Comparison of ENCODE assay signal across 9 mouse cellular contexts in genomic region chr12:86899461-86900179, GRCm38 (mm10). TPM values are rescaled to one million over a fixed set of nuclear protein-coding genes. Genes with fewer than 3 reads are reported as not detected.
DNase-seq lines count a peak whose midpoint lies in the region; ATAC-seq and TF ChIP-seq lines count a peak whose summit lies in the region.
"Had no signal": no experiment of that assay in that cellular context is flagged by ENCODE, and none has a peak within 500 bp of the region (broad histone marks: within the 10 kb centered on the region; RNA-seq: fewer than 3 reads in every experiment).

No protein-coding gene starts in this region.

- no peak; the same call in 1 of the 2 replicates for ATAC-seq in heart, postnatal 0 days (ENCODE audit: insufficient read depth, low read depth)
- 0 out of 2 replicates have a peak, but pooled peaks have one; percentile 17 for ATAC-seq in limb, embryonic 13.5 days (ENCODE audit: low FRiP score, low read depth)

- TF ChIP-seq CTCF in heart, postnatal 0 days (IDR thresholded peaks at IDR 0.05; ENCODE audit: low read depth) = no peak

- H3K27ac ChIP-seq in heart, postnatal 0 days (ENCODE audit: low read depth) = peak overlapping the region; percentile 78
- H3K27ac ChIP-seq in limb, embryonic 13.5 days = peak overlapping the region; percentile 98

- H3K9ac ChIP-seq in heart, postnatal 0 days (replicated peaks; ENCODE audit: low read depth, low read length) = peak overlapping the region; percentile 9; the same call in 1 of the 2 replicates
- 0 out of 2 replicates have a peak overlapping the region, but pooled peaks have one; percentile 39 for H3K9ac ChIP-seq in limb, embryonic 13.5 days

- H3K4me1 ChIP-seq in heart, postnatal 0 days (ENCODE audit: control insufficient read depth, insufficient read depth) = peaks cover 55% of the 10 kb centered on the region
- peaks cover 78% of the 10 kb centered on the region for H3K4me1 ChIP-seq in limb, embryonic 13.5 days

- no peaks in the 10 kb centered on the region for H3K36me3 ChIP-seq in heart, postnatal 0 days (replicated peaks; ENCODE audit: control insufficient read depth, insufficient read depth, low read length)
- no peaks in the 10 kb centered on the region for H3K36me3 ChIP-seq in limb, embryonic 13.5 days

- no peaks in the 10 kb centered on the region for H3K27me3 ChIP-seq in heart, postnatal 0 days (ENCODE audit: control insufficient read depth, insufficient read depth, low read length)
- no peaks in the 10 kb centered on the region for H3K27me3 ChIP-seq in limb, embryonic 13.5 days

- H3K4me3 ChIP-seq in heart, postnatal 0 days (ENCODE audit: low read depth, low read length) = no peak overlapping the region
- H3K4me3 ChIP-seq in limb, embryonic 13.5 days = no peak overlapping the region
- H3K4me3 ChIP-seq: erythroblast, embryonic 14.5 days had no signal

- peak; percentile 67 for DNase-seq in adrenal gland, adult 2 months
- no peak for DNase-seq in adrenal gland, postnatal 25 days
- DNase-seq in embryo, embryonic 11 days = peak; percentile 69
- peak; percentile 60 for DNase-seq in heart, postnatal 0 days (ENCODE audit: low spot score)
- peak; percentile 63 for DNase-seq in testis, postnatal 10 days (ENCODE audit: low spot score)
- no peak for DNase-seq in urinary bladder, adult 2 months (ENCODE audit: low spot score)
- no peak for DNase-seq in right cerebral cortex, adult 2 months (ENCODE audit: low spot score in 2 of 2)

- TF ChIP-seq EP300 in heart, postnatal 0 days (IDR thresholded peaks at IDR 0.05; ENCODE audit: low read depth) = no peak

- no peaks in the 10 kb centered on the region for H3K9me3 ChIP-seq in heart, postnatal 0 days (replicated peaks; ENCODE audit: control insufficient read depth, low read length)
- no peaks in the 10 kb centered on the region for H3K9me3 ChIP-seq in limb, embryonic 13.5 days

- peak overlapping the region; percentile 18 for H3K4me2 ChIP-seq in heart, postnatal 0 days (ENCODE audit: low read depth, low read length)
- H3K4me2 ChIP-seq in limb, embryonic 13.5 days (replicated peaks) = peak overlapping the region; percentile 30

- 36% methylated on average over 11 of the region's 11 CpGs for WGBS in heart, postnatal 0 days
- 18% methylated on average over 11 of the region's 11 CpGs for WGBS in limb, embryonic 13.5 days

RNA-seq across cellular contexts. Expression of gene Irf2bpl, which starts 15.0 kb away (rescaled TPM):
- total RNA-seq in adrenal gland, adult 2 months (2021) = 10 to 100 TPM; 51.1 to 79.5 TPM
- 121 and 122 TPM in 2 replicates for polyA plus RNA-seq in adrenal gland, adult 2 months (2012; rRNA removed)
- total RNA-seq in adrenal gland, postnatal 25 days (2021) = 65.4 and 74.6 TPM in 2 replicates
- total RNA-seq in heart, postnatal 0 days (2014; rRNA removed; ENCODE audit: low replicate concordance) = 74.0 and 88.5 TPM in 2 replicates
- 26.4 and 30.0 TPM in 2 replicates for polyA plus RNA-seq in heart, postnatal 0 days (2015; fragmentation: Nextera tagmentation; extraction: Ambion mirVana)
- polyA plus RNA-seq in limb, embryonic 13.5 days (2015; fragmentation: Nextera tagmentation; extraction: Ambion mirVana) = 39.2 and 41.2 TPM in 2 replicates
- polyA plus RNA-seq in urinary bladder, adult 2 months (2012; rRNA removed) = 29.6 and 38.2 TPM in 2 replicates

RNA-seq across cellular contexts. Expression of gene Cipc, which starts 47.2 kb away (rescaled TPM):
- total RNA-seq in adrenal gland, adult 2 months (2021) = 10 to 100 TPM; 17.9 to 29.3 TPM
- polyA plus RNA-seq in adrenal gland, adult 2 months (2012; rRNA removed) = 38.5 and 39.8 TPM in 2 replicates
- total RNA-seq in adrenal gland, postnatal 25 days (2021) = 29.9 and 31.0 TPM in 2 replicates
- total RNA-seq in heart, postnatal 0 days (2014; rRNA removed; ENCODE audit: low replicate concordance) = 26.2 and 41.6 TPM in 2 replicates
- 18.7 and 20.9 TPM in 2 replicates for polyA plus RNA-seq in heart, postnatal 0 days (2015; fragmentation: Nextera tagmentation; extraction: Ambion mirVana)
- polyA plus RNA-seq in limb, embryonic 13.5 days (2015; fragmentation: Nextera tagmentation; extraction: Ambion mirVana) = 23.6 and 24.7 TPM in 2 replicates
- 46.4 and 52.3 TPM in 2 replicates for polyA plus RNA-seq in urinary bladder, adult 2 months (2012; rRNA removed)

Comparison
In these comparisons a context has a peak if more than half of its experiments do, and no peak if none do; other contexts are left out.
1. DNase-seq: peak in adrenal gland, adult 2 months (single experiment), embryo, embryonic 11 days (single experiment), heart, postnatal 0 days (single experiment) and testis, postnatal 10 days (single experiment); none in adrenal gland, postnatal 25 days (single experiment), urinary bladder, adult 2 months (single experiment) and right cerebral cortex, adult 2 months (0 of 2).